Mouse (Mus musculus): ENCODE results near the gene Wdr76. TPM values are rescaled to one million over a fixed set of nuclear protein-coding genes. Genes with fewer than 3 reads are reported as not detected.
"Not testable (repeated sequence)": the region's sequence is repeated elsewhere in the genome, so short reads cannot be mapped to it uniquely, and the experiment has no call there.

Gene Wdr76
- polyA plus RNA-seq, 1 experiment from 2014 or later: 3.4 TPM

- ATAC-seq (ENCODE audit: low FRiP score); H3K4me2 ChIP-seq: not testable (repeated sequence)
These were observed 22.1 kb upstream of the Wdr76 start for GRCm38 (mm10) chr2:121484403-121484802.

GRCm38 (mm10) chr2:121501550-121501949, 5.0 kb upstream of the Wdr76 start:
- H3K4me2 ChIP-seq; H3K4me1 ChIP-seq; ATAC-seq (ENCODE audit: low FRiP score); H3K9ac ChIP-seq (replicated peaks); H3K27ac ChIP-seq (replicated peaks); H3K36me3 ChIP-seq; H3K27me3 ChIP-seq (replicated peaks); H3K9me3 ChIP-seq (replicated peaks); H3K4me3 ChIP-seq (replicated peaks): not testable (repeated sequence)
- 81% methylated on average over 2 of the region's 6 CpGs for WGBS

More at GRCm38 (mm10) chr2:121484403-121484802, 22.1 kb upstream of the Wdr76 start:
- H3K27ac ChIP-seq (replicated peaks); H3K4me1 ChIP-seq; H3K9ac ChIP-seq (replicated peaks); H3K4me3 ChIP-seq (replicated peaks); H3K9me3 ChIP-seq (replicated peaks); H3K36me3 ChIP-seq; H3K27me3 ChIP-seq (replicated peaks): not testable (repeated sequence)
- 78% methylated on average over 2 of the region's 2 CpGs for WGBS

DNA sequence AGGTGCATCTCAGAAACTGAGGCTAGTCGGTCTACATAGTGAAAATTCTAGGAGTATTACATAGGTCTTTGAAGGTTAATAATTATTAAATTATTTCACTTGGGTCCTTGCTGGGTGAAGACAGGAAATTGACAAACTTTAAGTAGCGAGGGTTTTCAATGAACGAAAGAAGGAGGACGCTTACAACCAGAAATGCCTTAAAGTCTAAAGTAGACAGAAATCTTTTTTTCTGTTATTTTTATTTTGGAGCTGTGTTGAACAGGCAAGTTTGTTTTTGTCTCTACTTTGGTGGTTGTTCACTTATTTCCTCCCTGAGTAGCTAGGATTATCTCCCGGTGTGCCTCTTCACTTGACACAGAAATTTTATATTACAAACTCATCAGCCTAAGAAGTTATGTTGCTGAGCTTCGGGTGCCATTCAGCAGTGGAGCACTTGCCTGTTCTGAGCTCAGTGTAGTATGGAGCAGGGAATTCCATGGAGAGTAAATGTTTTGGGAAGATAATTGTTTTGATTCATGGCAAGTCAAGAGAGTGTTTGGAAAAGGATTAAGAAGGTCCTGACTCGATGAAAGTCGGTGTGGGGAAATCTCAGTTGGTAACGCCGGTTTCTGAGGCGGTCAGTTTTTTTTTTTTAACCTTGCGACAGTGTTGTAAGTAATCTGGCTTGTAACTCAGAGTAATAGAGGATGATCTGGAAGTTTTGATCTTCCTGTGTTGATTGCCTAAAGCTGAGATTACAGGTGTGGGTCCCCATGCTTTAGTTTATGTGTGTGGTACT, 839 bp downstream of the Wdr76 start:
- ATAC-seq (ENCODE audit: low FRiP score): no peak
- H3K36me3 ChIP-seq: 0 out of 2 replicates have a peak, but pooled peaks cover 4% of the 10 kb centered on the region
- H3K27ac ChIP-seq (replicated peaks): no peak overlapping the region
- H3K27me3 ChIP-seq (replicated peaks): no peaks in the 10 kb centered on the region
- H3K4me3 ChIP-seq (replicated peaks): peak overlapping the region; percentile 66
- peak overlapping the region; percentile 74; the same call in 1 of the 2 replicates for H3K9ac ChIP-seq (replicated peaks)
- H3K9me3 ChIP-seq (replicated peaks): no peaks in the 10 kb centered on the region
- peak overlapping the region; percentile 76 for H3K4me2 ChIP-seq
- peaks cover 19% of the 10 kb centered on the region for H3K4me1 ChIP-seq
- WGBS: 21% methylated on average over 12 of the region's 12 CpGs

DNA sequence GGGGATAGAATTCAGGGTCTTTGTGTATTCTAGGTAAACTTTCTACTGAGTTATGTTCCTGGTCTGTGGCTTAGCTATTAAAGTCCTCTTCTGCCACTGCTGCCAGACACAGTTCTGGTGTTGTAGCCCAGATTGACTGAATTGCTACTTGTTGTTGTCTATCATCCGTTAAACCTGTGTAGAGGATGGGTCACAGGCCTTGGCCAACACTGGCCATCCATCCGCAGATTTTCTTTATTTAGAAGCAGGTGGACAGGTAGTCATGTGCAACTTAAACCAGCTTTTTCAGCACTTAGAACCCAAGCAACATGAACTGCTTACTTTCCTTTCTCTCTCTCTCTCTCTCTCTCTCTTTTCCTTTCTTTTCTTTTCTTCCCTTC, 1.4 kb downstream of the Wdr76 start:
- peak overlapping the region; percentile 66; the same call in 1 of the 2 replicates for H3K4me3 ChIP-seq (replicated peaks)
- 82% methylated on average over 2 of the region's 2 CpGs for WGBS

DNA sequence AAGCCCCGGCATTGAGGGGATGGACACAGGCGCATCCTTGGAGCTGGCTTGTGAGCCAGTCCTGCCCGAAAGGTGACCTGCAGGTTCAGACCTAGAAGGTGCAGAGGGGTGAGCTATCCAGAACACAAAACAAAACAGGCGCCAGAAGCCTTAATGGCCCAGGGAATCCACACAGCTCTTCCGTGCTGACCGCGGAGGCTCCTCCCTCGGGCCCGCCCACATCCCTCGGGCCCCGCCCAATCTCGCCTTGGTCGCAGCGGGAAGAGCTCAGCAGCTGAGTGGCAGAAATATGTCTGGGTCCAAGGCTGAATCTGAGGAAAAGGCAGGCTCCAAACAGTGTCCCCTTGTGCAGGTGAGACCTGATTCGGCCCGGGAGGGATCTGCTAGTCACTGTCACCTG, 3.1 kb downstream of the Wdr76 start:
- ATAC-seq (ENCODE audit: low FRiP score): peak; percentile 65; the same call in 1 of the 2 replicates

More for the DNA sequence above, 1.4 kb downstream of the Wdr76 start:
- Histone ChIP-seq H3K27ac (replicated peaks) (no peak overlapping the region), H3K9ac (replicated peaks) (no peak overlapping the region), H3K4me2 (peak overlapping the region; percentile 76), H3K36me3 (0 out of 2 replicates have a peak, but pooled peaks cover 3% of the 10 kb centered on the region), H3K4me1 (peaks cover 19% of the 10 kb centered on the region), H3K9me3 (replicated peaks) (no peaks in the 10 kb centered on the region), H3K27me3 (replicated peaks) (no peaks in the 10 kb centered on the region)
- ATAC-seq (ENCODE audit: low FRiP score): no peak

DNA sequence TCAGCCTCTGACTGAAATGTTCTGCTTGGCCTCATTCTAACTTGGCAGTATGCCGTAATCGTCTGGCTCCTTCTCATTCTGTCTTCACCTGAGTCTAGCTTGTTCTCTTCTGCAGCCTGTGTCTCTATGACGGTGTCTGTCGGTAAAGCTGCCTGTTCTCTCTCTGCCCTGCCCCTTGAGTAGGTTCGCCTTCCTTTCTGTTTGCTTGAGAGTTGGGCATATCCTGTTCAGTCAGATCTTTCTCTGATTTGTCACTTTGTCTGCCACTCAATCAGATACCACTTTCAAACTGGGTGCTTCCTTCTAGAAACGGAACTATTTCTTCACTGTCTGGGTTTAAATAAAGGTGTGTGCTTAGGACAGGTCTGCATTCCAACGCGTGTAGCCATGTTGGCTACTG, 4.9 kb downstream of the Wdr76 start:
- Histone ChIP-seq H3K4me2 (no peak overlapping the region), H3K27me3 (replicated peaks) (no peaks in the 10 kb centered on the region), H3K27ac (replicated peaks) (no peak overlapping the region), H3K4me3 (replicated peaks) (no peak overlapping the region), H3K4me1 (peaks cover 16% of the 10 kb centered on the region), H3K9ac (replicated peaks) (no peak overlapping the region), H3K36me3 (no peaks in the 10 kb centered on the region), H3K9me3 (replicated peaks) (no peaks in the 10 kb centered on the region)
- no peak for ATAC-seq (ENCODE audit: low FRiP score)
- 93% methylated on average over 8 of the region's 8 CpGs for WGBS

More for the DNA sequence above, 3.1 kb downstream of the Wdr76 start:
- Histone ChIP-seq H3K4me3 (replicated peaks) (peak overlapping the region; percentile 34), H3K4me1 (peaks cover 19% of the 10 kb centered on the region), H3K36me3 (no peaks in the 10 kb centered on the region), H3K4me2 (peak overlapping the region; percentile 54), H3K27ac (replicated peaks) (no peak overlapping the region), H3K9ac (replicated peaks) (0 out of 2 replicates have a peak overlapping the region, but pooled peaks have one; percentile 14), H3K9me3 (replicated peaks) (no peaks in the 10 kb centered on the region), H3K27me3 (replicated peaks) (no peaks in the 10 kb centered on the region)
- WGBS: 23% methylated on average over 16 of the region's 16 CpGs

DNA sequence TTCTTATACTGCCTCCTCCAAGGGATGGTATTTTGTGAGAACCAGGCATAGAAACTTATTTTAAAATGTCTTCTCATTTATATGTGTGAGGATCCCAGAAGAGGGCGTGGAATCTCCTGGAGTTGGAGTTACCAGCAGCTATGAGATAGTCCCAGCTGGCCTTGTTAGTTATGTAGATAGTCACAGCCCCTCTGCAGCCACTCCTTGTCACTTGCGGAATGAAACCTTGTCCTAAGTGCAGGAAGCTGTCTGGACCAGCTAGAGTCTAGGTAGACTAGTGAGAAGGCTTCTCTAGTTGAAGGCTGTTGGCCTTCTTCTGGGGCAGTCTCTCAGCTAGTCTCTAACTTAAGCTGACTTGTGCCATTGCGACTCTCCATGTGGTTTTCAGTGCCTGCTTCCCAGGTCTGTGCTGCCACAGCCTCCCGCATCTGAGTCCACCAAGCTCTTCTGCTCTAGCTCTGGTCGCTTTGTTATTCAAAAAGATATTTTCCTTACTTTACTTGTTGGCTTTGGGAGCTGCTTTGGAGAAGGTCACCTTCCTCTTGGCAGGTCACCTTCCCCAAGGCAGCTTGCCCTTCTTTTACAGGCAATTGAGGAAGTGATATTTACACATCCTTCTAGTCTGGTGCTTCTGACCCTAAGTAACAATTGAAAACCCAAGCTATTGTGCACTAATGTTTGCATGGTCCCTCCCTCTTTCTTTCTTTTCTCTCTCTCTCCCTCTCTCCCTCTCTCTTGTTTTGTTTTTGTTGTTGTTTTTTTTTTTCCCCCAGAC, 6.7 kb downstream of the Wdr76 start:
- H3K4me1 ChIP-seq; H3K4me3 ChIP-seq (replicated peaks); H3K9ac ChIP-seq (replicated peaks); H3K9me3 ChIP-seq (replicated peaks); H3K36me3 ChIP-seq; ATAC-seq (ENCODE audit: low FRiP score); H3K27me3 ChIP-seq (replicated peaks); H3K27ac ChIP-seq (replicated peaks); H3K4me2 ChIP-seq: not testable (repeated sequence)
- WGBS: 96% methylated on average over 5 of the region's 5 CpGs

DNA sequence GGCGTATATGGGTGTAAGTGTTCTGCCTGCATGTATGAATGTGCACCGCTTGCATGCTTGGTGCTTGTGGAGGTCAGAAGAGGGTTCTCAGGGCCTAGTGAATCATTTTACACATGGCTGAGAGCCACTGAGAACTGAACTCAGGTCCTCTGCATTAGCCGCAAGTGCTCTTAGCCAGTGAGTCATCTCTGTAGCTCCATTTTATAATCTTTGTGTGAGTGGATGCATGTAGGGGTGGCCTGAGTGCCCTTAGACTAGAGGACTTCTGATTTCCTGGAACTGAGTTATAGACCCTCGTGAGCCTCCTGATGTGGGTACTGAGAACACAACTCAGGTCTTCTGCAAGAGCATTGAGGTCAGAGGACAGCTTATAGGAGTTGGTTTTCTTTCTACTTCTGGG, 7.7 kb downstream of the Wdr76 start:
- Histone ChIP-seq H3K9ac (replicated peaks) (no peak overlapping the region), H3K9me3 (replicated peaks) (no peaks in the 10 kb centered on the region), H3K27me3 (replicated peaks) (no peaks in the 10 kb centered on the region), H3K4me1 (peaks cover 4% of the 10 kb centered on the region; the same call in 1 of the 2 replicates), H3K27ac (replicated peaks) (no peak overlapping the region), H3K4me3 (replicated peaks) (no peak overlapping the region), H3K36me3 (no peaks in the 10 kb centered on the region), H3K4me2 (no peak overlapping the region)
- WGBS: 97% methylated on average over 4 of the region's 4 CpGs
- ATAC-seq (ENCODE audit: low FRiP score): no peak

DNA sequence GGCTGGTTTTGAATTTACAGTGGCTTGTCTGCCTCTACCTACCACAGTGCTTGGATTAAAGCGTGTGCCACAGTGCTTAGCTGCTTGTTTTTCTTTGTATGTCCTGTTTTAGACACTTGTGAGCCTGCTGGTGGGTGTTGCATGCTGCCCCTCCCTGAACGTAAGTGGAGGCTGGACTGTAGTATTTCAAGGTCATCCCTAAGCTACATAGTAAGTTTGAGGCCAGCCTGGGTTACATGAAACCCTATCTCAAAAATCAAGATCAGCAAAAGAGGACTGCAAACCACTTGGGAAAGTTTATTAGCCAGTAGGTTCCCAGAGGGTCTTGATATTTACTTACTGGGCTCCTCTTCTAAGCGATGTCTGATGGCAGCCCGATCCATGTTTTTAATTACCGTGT, 11.6 kb downstream of the Wdr76 start:
- ATAC-seq (ENCODE audit: low FRiP score): no peak
- H3K27ac ChIP-seq (replicated peaks): no peak overlapping the region
- H3K4me3 ChIP-seq (replicated peaks): no peak overlapping the region
- no peak overlapping the region for H3K4me2 ChIP-seq
- H3K4me1 ChIP-seq: no peaks in the 10 kb centered on the region
- no peak overlapping the region for H3K9ac ChIP-seq (replicated peaks)
- no peaks in the 10 kb centered on the region for H3K9me3 ChIP-seq (replicated peaks)
- WGBS: 96% methylated on average over 5 of the region's 5 CpGs
- H3K27me3 ChIP-seq (replicated peaks): no peaks in the 10 kb centered on the region
- H3K36me3 ChIP-seq: peaks cover 4% of the 10 kb centered on the region; the same call in 1 of the 2 replicates

GRCm38 (mm10) chr2:121518711-121519110, 12.2 kb downstream of the Wdr76 start:
- 94% methylated on average over 4 of the region's 4 CpGs for WGBS

GRCm38 (mm10) chr2:121522006-121522405, 15.5 kb downstream of the Wdr76 start:
- Histone ChIP-seq H3K36me3 (peaks cover 4% of the 10 kb centered on the region; the same call in 1 of the 2 replicates), H3K4me2 (no peak overlapping the region), H3K27me3 (replicated peaks) (no peaks in the 10 kb centered on the region), H3K4me1 (no peaks in the 10 kb centered on the region), H3K9me3 (replicated peaks) (no peaks in the 10 kb centered on the region), H3K4me3 (replicated peaks) (no peak overlapping the region), H3K27ac (replicated peaks) (no peak overlapping the region), H3K9ac (replicated peaks) (no peak overlapping the region)
- whole genome bisulfite sequencing: 95% methylated on average over 2 of the region's 2 CpGs
- no peak for ATAC-seq (ENCODE audit: low FRiP score)

More at GRCm38 (mm10) chr2:121518711-121519110, 12.2 kb downstream of the Wdr76 start:
- not testable (repeated sequence) for H3K27me3 ChIP-seq (replicated peaks); H3K27ac ChIP-seq (replicated peaks); H3K4me2 ChIP-seq; H3K36me3 ChIP-seq; H3K9ac ChIP-seq (replicated peaks); ATAC-seq (ENCODE audit: low FRiP score); H3K9me3 ChIP-seq (replicated peaks); H3K4me3 ChIP-seq (replicated peaks); H3K4me1 ChIP-seq

- 98% methylated on average over 3 of the region's 3 CpGs for WGBS
- not testable (repeated sequence) for H3K27ac ChIP-seq (replicated peaks); H3K9me3 ChIP-seq (replicated peaks); ATAC-seq (ENCODE audit: low FRiP score); H3K36me3 ChIP-seq; H3K9ac ChIP-seq (replicated peaks); H3K27me3 ChIP-seq (replicated peaks); H3K4me3 ChIP-seq (replicated peaks); H3K4me2 ChIP-seq; H3K4me1 ChIP-seq
These were observed 16.3 kb downstream of the Wdr76 start for GRCm38 (mm10) chr2:121522830-121523229.
